Mouse (Mus musculus): ENCODE measurements at regions not wholly inside any gene's neighbourhood (a gene's known extent, or its start where the extent isn't known, plus 50 kb on each side); places are given as distances from the start of the nearest gene placed in this dataset.

DNA sequence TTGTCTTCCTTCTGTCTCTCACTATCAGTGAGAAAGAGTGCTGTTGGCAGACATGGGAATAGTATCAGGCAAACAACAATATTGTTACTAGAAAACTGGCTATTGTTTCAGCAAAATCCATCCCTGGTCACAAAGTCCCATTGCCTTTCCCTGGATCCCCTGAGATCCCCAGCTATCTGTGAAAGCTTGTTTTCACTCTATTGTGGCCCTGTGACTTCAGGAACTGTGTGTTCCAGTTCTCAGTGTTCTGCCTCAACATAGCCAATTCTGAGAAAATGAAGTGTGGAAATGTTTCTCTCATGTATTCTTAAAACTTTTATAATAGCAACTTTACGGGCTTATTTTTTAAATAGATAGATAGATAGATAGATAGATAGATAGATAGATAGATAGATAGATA is 160.3 kb downstream of the Npr3 start:
- 98% methylated on average over 1 of the region's 1 CpGs for WGBS
- Histone ChIP-seq H3K4me3 (replicated peaks; ENCODE audit: insufficient read depth, low read depth, low read length) (no peak overlapping the region), H3K4me1 (ENCODE audit: control insufficient read depth, insufficient read depth, low read length) (no peaks in the 10 kb centered on the region)

DNA sequence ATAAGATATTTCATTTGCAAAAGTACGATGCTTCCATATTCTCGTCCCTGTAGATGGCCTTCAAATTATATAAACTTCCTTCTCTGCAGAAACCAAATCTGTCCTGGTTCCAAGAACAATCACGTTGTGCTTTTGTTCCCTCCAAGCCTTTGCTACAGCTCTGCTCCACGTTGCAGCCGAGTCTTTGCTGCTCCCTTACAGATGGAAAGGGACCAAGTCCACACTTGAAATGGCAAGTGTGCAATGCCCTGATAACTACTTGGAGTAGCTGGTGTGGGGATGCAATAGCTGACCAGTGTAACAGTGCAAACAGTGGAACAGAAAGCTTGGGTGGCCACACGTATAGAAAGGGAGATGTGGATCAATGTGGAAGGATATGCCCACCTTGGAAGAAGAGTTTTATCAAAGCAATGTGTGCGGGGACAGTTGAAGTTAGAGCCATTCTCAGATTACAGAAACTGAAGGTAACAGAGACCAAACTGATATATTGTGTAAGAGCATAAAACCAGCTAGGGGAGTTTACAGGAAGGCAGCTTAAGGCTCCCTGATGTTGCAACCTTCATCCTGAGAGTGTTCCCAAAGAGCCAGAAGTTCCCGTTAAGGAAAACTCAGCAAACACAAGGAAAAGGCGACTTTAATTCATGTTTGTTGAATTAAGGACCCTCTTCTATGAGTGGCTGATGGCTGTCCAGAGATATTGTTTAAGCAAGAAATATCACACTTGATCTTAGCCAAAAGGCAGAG is 161.3 kb downstream of the Npr3 start:
- no peak for DNase-seq
- H3K4me3 ChIP-seq (replicated peaks; ENCODE audit: insufficient read depth, low read depth, low read length), result no peak overlapping the region
- no peaks in the 10 kb centered on the region for H3K4me1 ChIP-seq (ENCODE audit: control insufficient read depth, insufficient read depth, low read length)
- H3K27me3 ChIP-seq (ENCODE audit: control insufficient read depth, insufficient read depth, low read length), result no peaks in the 10 kb centered on the region
- H3K27ac ChIP-seq (ENCODE audit: insufficient read depth, low read length), result no peak overlapping the region
- 82% methylated on average over 9 of the region's 9 CpGs for WGBS
- TF ChIP-seq CTCF (IDR thresholded peaks at IDR 0.05; ENCODE audit: borderline replicate concordance, insufficient read depth, low read depth, low read length) (no peak), POLR2A (IDR thresholded peaks at IDR 0.05; ENCODE audit: borderline replicate concordance, insufficient read depth, low read length) (no peak)

More for the DNA sequence above, 160.3 kb downstream of the Npr3 start:
- TF ChIP-seq CTCF (IDR thresholded peaks at IDR 0.05; ENCODE audit: borderline replicate concordance, insufficient read depth, low read depth, low read length) (no peak), POLR2A (IDR thresholded peaks at IDR 0.05; ENCODE audit: borderline replicate concordance, insufficient read depth, low read length) (no peak)
- no peak for DNase-seq
- Histone ChIP-seq H3K27me3 (ENCODE audit: control insufficient read depth, insufficient read depth, low read length) (no peaks in the 10 kb centered on the region), H3K27ac (ENCODE audit: insufficient read depth, low read length) (no peak overlapping the region)

DNA sequence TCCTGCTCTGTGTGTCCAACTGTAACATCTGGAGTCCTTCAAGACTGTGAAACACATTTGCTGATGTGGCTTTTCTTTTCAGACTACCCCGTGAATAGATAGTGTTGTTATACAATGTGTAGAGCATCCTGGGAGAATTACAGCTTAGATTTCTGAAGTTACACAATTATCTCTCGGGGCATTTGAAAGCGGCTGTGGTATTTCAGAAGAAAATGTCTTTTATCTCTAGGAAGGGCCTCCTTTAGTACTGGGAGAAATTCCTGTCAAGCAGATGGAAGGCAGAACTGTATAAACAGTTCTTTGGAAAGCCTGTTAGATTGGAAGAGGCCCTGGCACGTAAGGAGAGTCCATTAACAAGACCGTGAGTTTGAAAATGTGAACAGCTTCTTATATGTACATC is 162.2 kb downstream of the Npr3 start:
- no peak for DNase-seq
- H3K4me3 ChIP-seq (replicated peaks; ENCODE audit: insufficient read depth, low read depth, low read length), result no peak overlapping the region
- H3K4me1 ChIP-seq (ENCODE audit: control insufficient read depth, insufficient read depth, low read length), result no peaks in the 10 kb centered on the region
- H3K27ac ChIP-seq (ENCODE audit: insufficient read depth, low read length), result no peak overlapping the region
- 78% methylated on average over 5 of the region's 5 CpGs for WGBS
- no peak for TF ChIP-seq CTCF (IDR thresholded peaks at IDR 0.05; ENCODE audit: borderline replicate concordance, insufficient read depth, low read depth, low read length)
- TF ChIP-seq POLR2A (IDR thresholded peaks at IDR 0.05; ENCODE audit: borderline replicate concordance, insufficient read depth, low read length), result no peak
- H3K27me3 ChIP-seq (ENCODE audit: control insufficient read depth, insufficient read depth, low read length), result no peaks in the 10 kb centered on the region

DNA sequence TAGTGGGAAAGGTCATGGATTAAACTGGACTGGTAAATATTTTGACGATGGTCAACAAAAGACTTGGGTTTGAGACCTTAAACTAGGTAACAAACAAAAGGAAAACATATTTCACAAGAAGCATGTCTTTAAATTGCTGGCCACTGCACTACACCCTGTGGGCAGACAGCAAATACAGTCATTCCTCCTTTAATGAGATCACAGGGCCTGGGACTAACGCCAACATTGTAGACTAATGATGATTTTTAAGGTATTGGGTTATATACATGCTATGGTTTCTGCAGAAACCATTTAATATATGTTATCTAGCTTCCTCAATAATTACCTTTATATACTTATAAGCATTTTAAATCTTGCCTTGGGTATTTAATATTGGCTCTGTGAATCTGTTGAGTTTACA is 162.8 kb downstream of the Npr3 start:
- Histone ChIP-seq H3K27me3 (ENCODE audit: control insufficient read depth, insufficient read depth, low read length) (no peaks in the 10 kb centered on the region), H3K4me1 (ENCODE audit: control insufficient read depth, insufficient read depth, low read length) (no peaks in the 10 kb centered on the region), H3K27ac (ENCODE audit: insufficient read depth, low read length) (no peak overlapping the region), H3K4me3 (replicated peaks; ENCODE audit: insufficient read depth, low read depth, low read length) (no peak overlapping the region)
- TF ChIP-seq CTCF (IDR thresholded peaks at IDR 0.05; ENCODE audit: borderline replicate concordance, insufficient read depth, low read depth, low read length), result no peak
- no peak for TF ChIP-seq POLR2A (IDR thresholded peaks at IDR 0.05; ENCODE audit: borderline replicate concordance, insufficient read depth, low read length)
- WGBS, result 86% methylated on average over 2 of the region's 2 CpGs
- no peak for DNase-seq

DNA sequence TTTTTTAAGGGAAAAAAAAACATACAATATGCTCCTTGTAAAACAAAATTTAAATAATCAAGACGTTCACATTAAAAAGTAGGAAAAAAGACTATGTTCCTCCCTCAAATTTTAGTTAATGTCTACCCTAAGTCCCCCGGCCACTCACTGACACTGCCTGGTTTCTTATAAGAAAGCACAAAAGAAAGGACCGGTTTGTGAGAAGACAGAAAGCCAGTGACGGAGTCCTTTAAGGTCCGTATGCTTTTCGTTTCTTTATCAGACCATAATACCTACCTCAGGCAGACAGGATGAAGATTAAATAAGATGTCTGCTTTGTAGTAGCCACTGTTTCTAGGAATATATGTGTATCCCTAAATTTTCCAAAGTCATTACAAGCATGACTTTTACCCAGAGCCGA is 164.3 kb downstream of the Npr3 start:
- TF ChIP-seq CTCF (IDR thresholded peaks at IDR 0.05; ENCODE audit: borderline replicate concordance, insufficient read depth, low read depth, low read length), result no peak
- TF ChIP-seq POLR2A (IDR thresholded peaks at IDR 0.05; ENCODE audit: borderline replicate concordance, insufficient read depth, low read length), result no peak
- no peak for DNase-seq
- no peak overlapping the region for H3K4me3 ChIP-seq (replicated peaks; ENCODE audit: insufficient read depth, low read depth, low read length)
- WGBS, result 88% methylated on average over 7 of the region's 7 CpGs
- no peaks in the 10 kb centered on the region for H3K4me1 ChIP-seq (ENCODE audit: control insufficient read depth, insufficient read depth, low read length)
- no peak overlapping the region for H3K27ac ChIP-seq (ENCODE audit: insufficient read depth, low read length)
- H3K27me3 ChIP-seq (ENCODE audit: control insufficient read depth, insufficient read depth, low read length), result no peaks in the 10 kb centered on the region

DNA sequence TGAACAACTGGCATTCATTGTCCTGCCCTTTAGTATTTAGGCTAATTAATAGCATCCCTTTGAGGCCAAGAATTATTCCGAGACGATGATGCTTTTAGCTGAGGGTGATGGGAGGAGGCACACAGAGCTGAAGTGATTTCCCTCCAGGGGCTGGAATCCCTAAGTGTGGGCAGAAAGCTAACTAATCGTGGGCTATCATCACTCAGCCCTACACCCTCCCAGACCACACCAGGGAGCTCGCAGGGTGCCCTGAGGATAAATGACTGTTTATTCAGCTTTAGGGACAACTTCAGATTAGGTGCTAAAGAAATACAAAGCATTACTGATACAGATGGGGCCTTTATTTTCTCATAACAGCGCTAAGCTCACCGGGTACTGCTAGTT is 164.7 kb downstream of the Npr3 start:
- TF ChIP-seq CTCF (IDR thresholded peaks at IDR 0.05; ENCODE audit: borderline replicate concordance, insufficient read depth, low read depth, low read length), result no peak
- TF ChIP-seq POLR2A (IDR thresholded peaks at IDR 0.05; ENCODE audit: borderline replicate concordance, insufficient read depth, low read length), result no peak
- WGBS, result 42% methylated on average over 6 of the region's 6 CpGs

DNA sequence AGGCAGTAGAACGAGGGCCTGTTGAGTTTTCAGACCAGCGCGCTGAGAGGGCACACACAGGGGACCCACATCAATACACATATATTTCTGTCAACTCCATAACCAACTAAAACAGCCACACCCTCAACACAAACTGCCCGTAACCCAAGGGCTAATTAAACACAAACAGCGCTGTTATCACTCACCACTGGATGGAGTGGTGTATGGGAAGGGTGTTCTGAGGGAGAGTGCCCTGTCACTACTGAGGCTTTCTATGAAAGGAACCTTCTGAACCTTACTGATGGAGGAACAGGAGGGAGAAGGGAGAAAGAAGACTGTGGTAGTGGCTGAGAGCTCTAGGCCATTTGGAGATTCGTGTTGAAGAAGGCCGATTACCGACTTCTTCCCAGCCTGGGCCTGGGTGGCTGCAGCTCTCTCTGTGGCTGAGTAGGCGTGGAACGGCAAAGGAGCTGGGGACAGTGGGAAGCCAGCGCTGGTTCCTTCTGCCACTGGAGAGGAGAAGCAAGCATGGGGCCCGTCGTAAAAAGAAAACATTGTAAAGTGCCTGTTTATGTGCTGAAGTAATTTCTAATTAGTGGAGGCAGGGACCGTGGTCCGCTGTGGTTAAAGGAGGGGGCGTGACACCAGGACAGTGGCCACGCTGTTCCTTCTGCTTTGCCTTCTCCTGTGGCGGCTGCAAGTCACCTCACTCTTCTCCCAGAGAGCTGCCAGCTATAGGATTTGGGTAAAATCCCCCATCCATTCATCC is 165.3 kb downstream of the Npr3 start:
- no peak for DNase-seq
- Histone ChIP-seq H3K4me1 (ENCODE audit: control insufficient read depth, insufficient read depth, low read length) (no peaks in the 10 kb centered on the region), H3K27me3 (ENCODE audit: control insufficient read depth, insufficient read depth, low read length) (no peaks in the 10 kb centered on the region), H3K27ac (ENCODE audit: insufficient read depth, low read length) (no peak overlapping the region), H3K4me3 (replicated peaks; ENCODE audit: insufficient read depth, low read depth, low read length) (no peak overlapping the region)
- WGBS, result 50% methylated on average over 18 of the region's 18 CpGs
- TF ChIP-seq POLR2A (IDR thresholded peaks at IDR 0.05; ENCODE audit: borderline replicate concordance, insufficient read depth, low read length), result no peak
- no peak for TF ChIP-seq CTCF (IDR thresholded peaks at IDR 0.05; ENCODE audit: borderline replicate concordance, insufficient read depth, low read depth, low read length)

More for the DNA sequence above, 164.7 kb downstream of the Npr3 start:
- H3K4me3 ChIP-seq (replicated peaks; ENCODE audit: insufficient read depth, low read depth, low read length), result no peak overlapping the region
- no peak overlapping the region for H3K27ac ChIP-seq (ENCODE audit: insufficient read depth, low read length)
- H3K4me1 ChIP-seq (ENCODE audit: control insufficient read depth, insufficient read depth, low read length), result no peaks in the 10 kb centered on the region
- no peaks in the 10 kb centered on the region for H3K27me3 ChIP-seq (ENCODE audit: control insufficient read depth, insufficient read depth, low read length)
- DNase-seq, result no peak

All from cerebellum, adult 2 months (tissue).